Mouse (Mus musculus) lung, embryonic 15.5 days (tissue): Measurements from ENCODE around the gene Gm20479. TPM values are rescaled to one million over a fixed set of nuclear protein-coding genes. Genes with fewer than 3 reads are reported as not detected.

Experiments
- ATAC-seq: fragments of 200-750 bp; cut with Nextera tagmentation; 2 replicates; pipeline ENCODE4 v1.8.0; 2017; ENCODE audit warnings: moderate number of reproducible peaks, borderline replicate concordance; ENCODE audit not compliant: low FRiP score, low TSS enrichment; ENCODE audit errors: extremely low read depth
- H3K27ac ChIP-seq: fragments of 300-500 bp; sonication (generic); 2 replicates; pipeline ENCODE4 v1.5.1; 2015; ENCODE audit warnings: moderate library complexity, mild to moderate bottlenecking, inconsistent platforms
- H3K27me3 ChIP-seq: fragments of 300-500 bp; sonication (generic); 2 replicates; pipeline ENCODE4 v1.6.1; 2015; ENCODE audit warnings: inconsistent platforms
- H3K36me3 ChIP-seq: fragments of 300-500 bp; sonication (generic); 2 replicates; pipeline ENCODE4 v1.6.1; 2015; ENCODE audit warnings: inconsistent platforms
- H3K4me1 ChIP-seq: fragments of 300-500 bp; sonication (generic); 2 replicates; pipeline ENCODE4 v1.6.1; 2015; ENCODE audit warnings: inconsistent platforms
- H3K4me2 ChIP-seq: fragments of 300-500 bp; sonication (generic); 2 replicates; pipeline ENCODE4 v1.6.1; 2015; ENCODE audit warnings: inconsistent platforms, mild to moderate bottlenecking, moderate library complexity
- H3K4me3 ChIP-seq: fragments of 300-500 bp; sonication (generic); 2 replicates; pipeline ENCODE4 v1.5.1; 2015; ENCODE audit warnings: mild to moderate bottlenecking, inconsistent platforms
- H3K9ac ChIP-seq: fragments of 300-500 bp; sonication (generic); 2 replicates; pipeline ENCODE4 v1.6.1; 2015; ENCODE audit warnings: inconsistent platforms
- H3K9me3 ChIP-seq: fragments of 300-500 bp; sonication (generic); 2 replicates; pipeline ENCODE4 v1.6.1; 2016; ENCODE audit warnings: inconsistent platforms
- WGBS: fragments of 180-500 bp; shearing (Covaris S2); methylation state at CpG from one replicate; pipeline ENCODE4 v1.1.7; 2015; 5-methylcytosine and 5-hydroxymethylcytosine counted together
- polyA plus RNA-seq: library from polyadenylated mRNA; unstranded; fragments of >200 nt; fragmentation: Nextera tagmentation; extraction: Ambion mirVana; gene quantifications from 2 replicates; pipeline ENCODE4 v1.2.1, GENCODE M21; 2015

Gene Gm20479
- polyA plus RNA-seq, 1 experiment from 2014 or later: 1.3 TPM

GRCm38 (mm10) chr7:27331541-27331851, 25.7 kb downstream of the Gm20479 start:
- Histone ChIP-seq H3K4me3 (peak overlapping the region; percentile 65), H3K4me1 (peaks cover 74% of the 10 kb centered on the region), H3K9ac (peak overlapping the region; percentile 70), H3K9me3 (no peaks in the 10 kb centered on the region), H3K4me2 (peak overlapping the region; percentile 92), H3K27me3 (peaks cover 53% of the 10 kb centered on the region), H3K27ac (peak overlapping the region; percentile 94), H3K36me3 (peaks cover 9% of the 10 kb centered on the region; the same call in 1 of the 2 replicates)
- WGBS: 3% methylated on average over 8 of the region's 8 CpGs
- ATAC-seq: no peak

GRCm38 (mm10) chr7:27330709-27331540, 26.3 kb downstream of the Gm20479 start:
- Histone ChIP-seq H3K4me2 (peak overlapping the region; percentile 92), H3K27me3 (peaks cover 53% of the 10 kb centered on the region), H3K4me1 (peaks cover 74% of the 10 kb centered on the region), H3K27ac (peak overlapping the region; percentile 94), H3K36me3 (peaks cover 9% of the 10 kb centered on the region; the same call in 1 of the 2 replicates), H3K9ac (peak overlapping the region; percentile 70), H3K9me3 (no peaks in the 10 kb centered on the region), H3K4me3 (peak overlapping the region; percentile 65)
- WGBS: under 1% methylated on average over 38 of the region's 39 CpGs
- ATAC-seq: peak; percentile 76

- peak overlapping the region; percentile 92 for H3K4me2 ChIP-seq
- peak overlapping the region; percentile 65 for H3K4me3 ChIP-seq
- no peak for ATAC-seq
- H3K27me3 ChIP-seq: peaks cover 46% of the 10 kb centered on the region
- no peaks in the 10 kb centered on the region for H3K9me3 ChIP-seq
- peaks cover 74% of the 10 kb centered on the region for H3K4me1 ChIP-seq
- H3K27ac ChIP-seq: no peak overlapping the region
- peaks cover 9% of the 10 kb centered on the region; the same call in 1 of the 2 replicates for H3K36me3 ChIP-seq
- 25% methylated on average over 17 of the region's 17 CpGs for WGBS
- peak overlapping the region; percentile 41; the same call in 1 of the 2 replicates for H3K9ac ChIP-seq
Observed at GRCm38 (mm10) chr7:27329981-27330380, 27.2 kb downstream of the Gm20479 start.

- Histone ChIP-seq H3K4me2 (peak overlapping the region; percentile 92), H3K27me3 (peaks cover 41% of the 10 kb centered on the region), H3K36me3 (peaks cover 9% of the 10 kb centered on the region; the same call in 1 of the 2 replicates), H3K9ac (peak overlapping the region; percentile 41), H3K4me3 (peak overlapping the region; percentile 65), H3K9me3 (no peaks in the 10 kb centered on the region), H3K4me1 (peaks cover 70% of the 10 kb centered on the region), H3K27ac (no peak overlapping the region; the same call in 1 of the 2 replicates)
- ATAC-seq: no peak
- WGBS: 4% methylated on average over 45 of the region's 45 CpGs
Observed at GRCm38 (mm10) chr7:27329326-27329947, 27.8 kb downstream of the Gm20479 start.

GRCm38 (mm10) chr7:27328648-27329047, 28.6 kb downstream of the Gm20479 start:
- 28% methylated on average over 16 of the region's 16 CpGs for WGBS
- Histone ChIP-seq H3K4me2 (no peak overlapping the region), H3K9me3 (no peaks in the 10 kb centered on the region), H3K4me1 (peaks cover 62% of the 10 kb centered on the region), H3K9ac (peak overlapping the region; percentile 11; the same call in 1 of the 2 replicates), H3K36me3 (peaks cover 9% of the 10 kb centered on the region; the same call in 1 of the 2 replicates), H3K27me3 (peaks cover 33% of the 10 kb centered on the region), H3K27ac (no peak overlapping the region), H3K4me3 (no peak overlapping the region)
- no peak for ATAC-seq

- Histone ChIP-seq H3K36me3 (peaks cover 12% of the 10 kb centered on the region; the same call in 1 of the 2 replicates), H3K9ac (no peak overlapping the region), H3K4me1 (peaks cover 59% of the 10 kb centered on the region), H3K4me3 (no peak overlapping the region), H3K27me3 (peaks cover 28% of the 10 kb centered on the region), H3K9me3 (no peaks in the 10 kb centered on the region), H3K27ac (no peak overlapping the region), H3K4me2 (no peak overlapping the region)
- WGBS: 79% methylated on average over 11 of the region's 11 CpGs
- no peak for ATAC-seq
Observed at GRCm38 (mm10) chr7:27328161-27328560, 29.1 kb downstream of the Gm20479 start.

- peaks cover 52% of the 10 kb centered on the region for H3K4me1 ChIP-seq
- no peak overlapping the region for H3K4me2 ChIP-seq
- H3K9me3 ChIP-seq: no peaks in the 10 kb centered on the region
- H3K4me3 ChIP-seq: no peak overlapping the region
- ATAC-seq: no peak
- H3K9ac ChIP-seq: no peak overlapping the region
- H3K36me3 ChIP-seq: peaks cover 16% of the 10 kb centered on the region; the same call in 1 of the 2 replicates
- no peak overlapping the region for H3K27ac ChIP-seq
- peaks cover 25% of the 10 kb centered on the region for H3K27me3 ChIP-seq
- 93% methylated on average over 8 of the region's 8 CpGs for WGBS
Observed at GRCm38 (mm10) chr7:27327500-27327899, 29.7 kb downstream of the Gm20479 start.

GRCm38 (mm10) chr7:27326101-27326880, 30.9 kb downstream of the Gm20479 start:
- Histone ChIP-seq H3K9me3 (no peaks in the 10 kb centered on the region), H3K36me3 (peaks cover 19% of the 10 kb centered on the region; the same call in 1 of the 2 replicates), H3K9ac (0 out of 2 replicates have a peak overlapping the region, but pooled peaks have one; percentile 17), H3K27ac (peak overlapping the region; percentile 20; the same call in 1 of the 2 replicates), H3K4me3 (peak overlapping the region; percentile 30), H3K4me1 (peaks cover 41% of the 10 kb centered on the region), H3K4me2 (peak overlapping the region; percentile 49), H3K27me3 (peaks cover 25% of the 10 kb centered on the region)
- ATAC-seq: 0 out of 2 replicates have a peak, but pooled peaks have one; percentile 6
- 48% methylated on average over 34 of the region's 34 CpGs for WGBS

- H3K36me3 ChIP-seq: peaks cover 19% of the 10 kb centered on the region; the same call in 1 of the 2 replicates
- peak overlapping the region; percentile 49 for H3K4me2 ChIP-seq
- peaks cover 25% of the 10 kb centered on the region for H3K27me3 ChIP-seq
- 5% methylated on average over 24 of the region's 24 CpGs for WGBS
- peaks cover 38% of the 10 kb centered on the region for H3K4me1 ChIP-seq
- no peaks in the 10 kb centered on the region for H3K9me3 ChIP-seq
- peak overlapping the region; percentile 20; the same call in 1 of the 2 replicates for H3K27ac ChIP-seq
- peak; percentile 72 for ATAC-seq
- peak overlapping the region; percentile 17; the same call in 1 of the 2 replicates for H3K9ac ChIP-seq
- H3K4me3 ChIP-seq: peak overlapping the region; percentile 30
Observed at GRCm38 (mm10) chr7:27325697-27326096, 31.5 kb downstream of the Gm20479 start.

- H3K4me1 ChIP-seq: peaks cover 31% of the 10 kb centered on the region
- H3K9me3 ChIP-seq: no peaks in the 10 kb centered on the region
- whole genome bisulfite sequencing: 50% methylated on average over 19 of the region's 20 CpGs
- no peak overlapping the region for H3K9ac ChIP-seq
- peaks cover 25% of the 10 kb centered on the region for H3K27me3 ChIP-seq
- peaks cover 19% of the 10 kb centered on the region; the same call in 1 of the 2 replicates for H3K36me3 ChIP-seq
- H3K27ac ChIP-seq: no peak overlapping the region
- no peak for ATAC-seq
- H3K4me3 ChIP-seq: no peak overlapping the region
- H3K4me2 ChIP-seq: peak overlapping the region; percentile 49
Observed at GRCm38 (mm10) chr7:27324928-27325327, 32.3 kb downstream of the Gm20479 start.

GRCm38 (mm10) chr7:27324161-27324560, 33.1 kb downstream of the Gm20479 start:
- Histone ChIP-seq H3K27ac (no peak overlapping the region), H3K36me3 (peaks cover 26% of the 10 kb centered on the region; the same call in 1 of the 2 replicates), H3K4me3 (no peak overlapping the region), H3K27me3 (peaks cover 25% of the 10 kb centered on the region), H3K9ac (no peak overlapping the region), H3K4me1 (peaks cover 24% of the 10 kb centered on the region), H3K9me3 (no peaks in the 10 kb centered on the region), H3K4me2 (no peak overlapping the region)
- no peak for ATAC-seq
- WGBS: 90% methylated on average over 11 of the region's 11 CpGs
